Mouse (Mus musculus) lung, postnatal 14 days (tissue): ENCODE results near the gene Tgfbr3l.

ENCODE experiments used
- DNase-seq: peaks from one replicate; pipeline ENCODE4 v3.0.0; 2021

Tgfbr3l gene

GRCm38 (mm10) chr8:4269609-4270008 lies 21.6 kb downstream of the Tgfbr3l start:
- DNase-seq = no peak

- DNase-seq = peak; percentile 93
Measured at GRCm38 (mm10) chr8:4275275-4276110, 27.5 kb downstream of the Tgfbr3l start, which contains the start of gene Timm44. Timm44 (minus strand) TSS chr8:4275913.

GRCm38 (mm10) chr8:4276111-4276465 lies 28.1 kb downstream of the Tgfbr3l start:
- DNase-seq = no peak

GRCm38 (mm10) chr8:4292738-4293137 lies 44.7 kb downstream of the Tgfbr3l start:
- DNase-seq = no peak

GRCm38 (mm10) chr8:4297822-4298221 lies 49.8 kb downstream of the Tgfbr3l start:
- no peak for DNase-seq
